Mouse (Mus musculus) monocyte, adult 2 months (primary cell): ENCODE results near the gene Dmd.
"Not testable (repeated sequence)": the region's sequence is repeated elsewhere in the genome, so short reads cannot be mapped to it uniquely, and the experiment has no call there.

Experiments
- DNase-seq, 2 experiments: peaks; one replicate each; pipeline ENCODE4 v3.0.0; 2022; ENCODE audit warnings: low spot score in 2 of 2, low read depth in 1 of 2

Dmd gene

DNA sequence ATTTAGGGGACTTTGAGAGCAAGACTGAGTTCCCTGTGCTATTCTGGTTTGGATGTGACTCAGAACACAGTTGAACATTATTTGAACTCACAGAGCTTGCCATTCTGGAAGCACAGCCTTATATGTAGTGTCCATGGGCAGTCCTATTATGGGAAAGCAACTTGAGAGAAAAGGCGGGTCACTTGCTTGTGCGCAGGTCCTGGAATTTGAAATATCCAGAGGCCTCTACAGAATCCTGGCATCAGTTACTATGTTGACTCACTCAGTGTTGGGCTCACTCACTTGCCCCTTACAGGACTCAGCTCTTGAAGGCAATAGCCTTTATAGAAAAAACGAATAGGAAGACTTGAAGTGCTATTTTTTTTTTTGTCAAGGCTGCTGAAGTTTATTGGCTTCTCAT, at the start of gene Dmd:
Gene Dmd, plus strand, starts transcription at position 241 of the 400 bp plus-strand sequence.
- DNase-seq = no peak

DNA sequence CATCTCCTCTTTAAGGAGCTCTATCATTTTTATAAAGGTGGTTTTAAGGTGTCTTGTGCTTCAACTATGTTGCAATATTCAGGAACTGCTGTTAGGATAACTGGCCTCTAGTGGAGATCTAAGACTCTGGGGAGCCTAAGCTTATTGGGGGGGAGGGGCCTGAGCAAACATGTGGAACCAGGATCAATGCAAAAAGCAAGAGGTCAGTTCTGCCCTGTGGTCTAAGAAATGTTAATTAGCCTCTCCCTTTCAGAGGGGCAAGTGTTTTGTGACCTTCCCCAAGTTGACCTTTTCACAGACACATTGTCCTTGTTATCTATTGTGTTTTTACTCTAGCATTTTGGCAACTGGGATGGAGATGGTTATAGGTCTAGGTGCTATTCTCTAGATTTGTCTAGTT, 47.2 kb upstream of the Dmd start:
- DNase-seq = no peak

DNA sequence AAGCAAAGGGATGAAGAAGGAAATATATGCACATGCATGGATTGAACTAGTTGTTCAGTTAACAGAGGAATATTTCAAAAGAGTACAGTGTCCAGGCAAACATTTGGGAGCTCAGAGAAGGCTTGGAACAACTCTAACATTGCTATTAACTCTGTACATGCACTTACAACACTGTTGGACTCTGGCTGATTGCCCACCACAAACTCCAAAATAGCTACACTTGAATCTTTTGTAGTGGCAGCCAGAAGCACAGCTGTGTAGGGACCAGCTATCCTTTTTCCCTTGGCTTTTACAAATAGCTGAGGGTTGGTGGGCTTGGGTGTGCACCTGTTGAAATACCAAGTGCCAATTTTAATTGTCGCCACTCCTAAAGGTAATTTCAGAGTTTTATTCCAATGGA, 39.0 kb downstream of the Dmd start:
- DNase-seq = no peak

DNA sequence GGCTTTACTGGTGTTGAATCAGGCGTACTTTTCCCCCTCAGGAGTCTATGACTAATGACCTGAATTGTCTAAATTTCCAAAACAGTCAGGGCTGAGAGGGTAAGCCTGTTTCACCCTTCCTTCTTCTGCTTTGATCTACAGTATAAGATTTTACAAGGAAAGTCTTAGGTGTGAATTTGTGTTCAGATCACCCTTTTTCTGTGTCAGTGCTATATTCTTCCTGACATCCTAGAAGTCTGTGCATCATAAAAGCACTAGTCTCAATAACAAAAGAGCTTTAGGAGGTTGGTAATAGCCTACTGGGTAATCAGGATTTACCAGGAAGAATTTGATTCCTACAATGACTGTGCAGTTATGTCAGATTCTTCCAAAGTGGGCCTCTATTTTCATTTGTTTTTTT, 101.5 kb downstream of the Dmd start:
- no peak for DNase-seq

DNA sequence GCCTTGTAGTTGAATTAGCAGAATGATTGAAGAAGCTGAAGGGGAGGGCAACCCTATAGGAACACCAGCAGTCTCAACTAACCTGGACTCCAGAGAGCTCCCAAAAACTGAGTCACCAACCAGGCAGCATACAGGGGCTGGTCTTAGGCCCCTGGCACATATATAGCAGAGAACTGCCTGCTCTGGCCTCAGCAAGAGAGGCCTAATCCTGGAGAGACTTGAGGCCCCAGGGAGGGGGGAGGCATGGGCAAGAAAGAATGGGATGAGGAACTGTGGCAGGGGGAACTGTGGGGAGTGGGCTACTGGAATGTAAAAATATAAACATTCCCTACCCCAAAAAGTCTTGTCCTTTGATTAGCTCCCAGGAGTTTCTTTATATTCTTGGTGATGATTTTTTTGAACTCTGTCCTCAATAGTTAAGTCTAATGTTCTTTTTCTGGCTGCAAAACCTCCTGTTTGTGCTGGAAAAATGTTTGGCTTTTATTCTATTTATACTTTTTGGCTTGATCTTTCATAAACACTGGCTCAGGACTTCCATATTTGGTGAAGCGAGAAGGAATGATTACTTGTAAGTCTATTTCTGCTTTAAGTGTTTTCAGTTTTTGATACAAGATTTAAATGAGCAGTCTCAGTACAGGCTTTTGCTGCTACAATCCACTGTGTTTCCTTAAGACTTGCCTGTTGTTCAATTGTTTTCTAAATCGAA, 167.7 kb downstream of the Dmd start:
- no peak for DNase-seq

DNA sequence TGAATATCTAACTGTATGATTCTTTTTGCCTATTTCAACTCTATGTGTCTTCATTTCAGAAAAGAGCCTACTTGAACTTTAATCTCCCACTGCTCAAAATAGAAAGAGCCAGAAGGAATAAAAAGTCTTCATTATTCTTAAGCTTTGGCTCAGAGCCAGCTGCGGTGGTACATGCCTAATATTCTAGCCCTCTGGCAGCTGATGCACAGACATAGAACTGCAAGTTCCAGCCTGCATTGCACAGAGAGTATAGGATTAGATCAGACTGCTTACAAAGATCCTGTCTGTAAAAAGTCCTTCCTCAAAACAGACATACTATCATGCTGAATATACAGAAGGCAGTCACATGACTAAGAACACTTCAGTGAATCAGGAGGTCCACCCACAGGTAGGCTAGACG, 168.5 kb downstream of the Dmd start:
- DNase-seq = no peak

DNA sequence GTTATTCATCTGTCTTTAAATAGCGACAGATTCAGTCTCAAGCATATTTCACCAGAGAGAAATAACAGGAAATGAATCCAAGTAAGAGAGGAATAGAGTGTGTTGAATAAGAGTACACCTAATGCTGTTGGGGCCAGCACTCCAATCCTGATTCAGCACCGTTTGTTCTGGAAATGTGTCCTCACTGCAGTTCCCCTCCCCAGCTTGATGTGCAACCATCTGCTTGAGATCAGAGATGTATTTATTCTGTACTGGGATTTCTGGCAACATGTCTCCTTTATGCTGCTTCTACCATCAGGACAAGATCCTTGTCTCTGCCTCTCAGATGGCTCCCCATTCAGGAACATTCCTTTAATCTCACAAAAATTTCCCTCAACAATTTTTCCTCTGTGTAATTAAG, 271.9 kb downstream of the Dmd start:
- DNase-seq = no peak

DNA sequence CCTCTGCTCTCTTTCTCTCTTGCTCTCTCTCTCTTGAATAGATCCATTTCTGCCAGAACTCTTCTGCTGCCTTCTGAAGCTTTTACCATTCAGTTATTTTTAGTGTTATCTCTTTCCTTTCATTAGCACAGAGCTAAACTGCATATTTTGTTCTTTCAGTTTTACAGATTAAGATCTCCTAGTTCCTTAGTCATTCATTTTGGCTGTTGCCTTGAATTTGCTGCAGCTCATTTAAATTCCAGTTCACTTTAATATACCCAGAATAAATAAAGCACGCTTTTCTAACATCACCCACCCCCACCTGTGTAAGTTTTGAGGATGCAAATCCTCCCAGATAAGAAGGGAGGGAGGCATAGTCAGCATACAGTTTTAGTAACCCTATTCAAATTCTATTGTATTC, 272.4 kb downstream of the Dmd start:
- no peak for DNase-seq

DNA sequence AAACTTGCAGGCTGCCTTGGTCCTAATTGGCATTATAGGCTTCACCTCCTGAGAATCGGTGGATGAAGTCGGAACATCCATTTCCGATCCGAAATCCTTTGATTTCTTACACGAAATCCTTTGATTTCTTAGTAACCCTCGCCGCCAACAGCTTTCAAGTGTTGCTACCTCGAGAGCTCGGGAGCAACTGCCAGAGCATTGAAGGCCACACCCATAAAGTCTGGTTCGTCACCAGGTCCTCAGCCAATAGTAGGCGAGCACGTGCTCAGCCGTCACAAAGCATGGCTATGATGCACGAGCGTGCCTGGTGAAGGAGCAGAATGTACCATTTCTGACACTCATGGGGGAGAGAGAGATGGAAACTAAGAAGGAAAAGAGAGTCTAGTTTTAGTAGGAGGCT, 538.9 kb downstream of the Dmd start, which contains the start of gene Tsga8:
Gene Tsga8, minus strand, starts transcription at position 327 of the 400 bp plus-strand sequence.
- no peak for DNase-seq

DNA sequence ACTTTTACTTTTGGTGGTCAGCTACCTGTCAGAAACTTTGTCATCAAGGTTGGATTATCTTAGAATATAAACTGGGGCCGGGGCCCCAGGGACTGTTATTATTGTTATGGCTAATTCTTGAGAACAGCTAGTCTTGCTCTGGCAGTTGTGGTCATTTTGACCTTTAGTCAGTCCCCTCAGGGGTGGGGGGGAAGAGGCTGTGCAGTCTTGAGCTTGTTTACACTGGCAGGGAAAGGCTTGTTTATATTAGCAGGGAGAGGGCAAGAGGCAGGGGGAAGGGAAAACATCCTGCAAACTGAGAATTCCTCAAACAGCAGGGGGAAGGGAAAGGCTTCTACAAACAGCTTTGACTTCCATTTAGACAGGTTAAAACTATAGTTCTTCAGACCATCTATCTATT, 726.3 kb downstream of the Dmd start:
- DNase-seq = no peak

DNA sequence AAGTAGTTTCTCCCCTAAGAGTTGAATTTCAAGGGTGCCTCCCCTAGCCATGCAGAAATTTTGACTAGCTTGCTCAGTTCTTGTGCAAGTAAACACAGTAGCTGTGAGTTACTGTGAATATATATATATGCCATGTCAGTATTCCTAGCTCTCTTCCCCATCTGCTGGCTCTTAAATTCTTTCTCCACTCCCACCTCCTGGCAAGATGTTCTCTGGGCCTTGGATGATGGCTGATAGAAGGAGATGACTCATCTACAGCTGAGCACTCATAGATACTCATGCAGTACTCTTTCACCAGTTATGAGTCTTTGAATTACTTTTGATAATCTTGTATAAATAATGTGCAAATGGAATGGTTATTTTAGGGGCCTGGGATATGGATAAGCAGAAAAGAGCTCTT, 737.9 kb downstream of the Dmd start:
- no peak for DNase-seq

DNA sequence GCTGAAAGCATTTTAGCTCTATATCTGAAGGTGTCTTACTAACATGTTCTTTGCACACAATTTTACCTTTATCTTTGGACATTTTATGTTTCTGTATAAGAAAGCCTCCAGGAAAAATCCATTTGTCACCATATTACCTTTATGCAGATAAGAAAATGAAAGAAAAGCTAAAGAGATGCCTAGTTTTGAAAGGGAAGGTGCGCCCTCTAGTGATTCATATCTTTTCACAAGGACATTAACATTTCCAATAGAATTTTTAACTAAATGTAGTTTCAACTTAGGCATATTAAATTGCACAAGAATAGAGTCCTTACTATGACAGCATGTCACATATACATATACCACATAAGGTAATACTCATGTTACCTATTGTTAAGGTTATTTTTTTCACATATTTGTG, 791.9 kb downstream of the Dmd start:
- no peak for DNase-seq

DNA sequence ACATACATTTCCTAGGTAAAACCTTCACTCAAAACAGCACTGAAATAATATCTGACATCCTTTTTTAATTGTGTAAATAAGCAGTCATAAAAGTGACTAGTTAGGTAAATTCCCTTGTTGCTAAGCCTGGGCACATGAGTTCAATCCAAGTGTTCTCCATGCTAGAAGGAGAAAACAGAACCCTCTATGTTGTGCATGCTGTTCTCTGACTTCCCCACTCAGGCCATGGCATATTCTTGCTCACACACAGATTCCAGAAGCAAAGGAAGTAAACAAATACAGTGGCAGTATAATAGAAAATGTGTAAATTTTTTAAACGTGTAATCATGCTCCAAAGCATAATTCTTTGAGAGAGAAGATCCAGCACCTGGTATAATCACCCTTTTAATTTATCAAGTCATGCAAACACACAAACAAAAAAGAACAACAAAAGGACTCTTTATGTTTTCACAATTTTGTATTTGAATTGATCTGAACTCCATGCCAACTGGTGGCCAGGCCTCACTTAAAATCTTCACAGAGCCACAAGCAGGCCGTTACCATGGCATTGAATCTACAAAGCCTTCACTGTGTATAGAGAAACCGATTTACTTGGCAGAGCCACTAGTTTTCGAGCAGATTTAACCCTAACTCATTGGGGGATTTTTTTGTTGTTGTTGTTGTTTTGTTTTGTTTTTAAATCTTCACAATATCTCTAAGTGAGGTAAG, 797.8 kb downstream of the Dmd start:
- DNase-seq = no peak

DNA sequence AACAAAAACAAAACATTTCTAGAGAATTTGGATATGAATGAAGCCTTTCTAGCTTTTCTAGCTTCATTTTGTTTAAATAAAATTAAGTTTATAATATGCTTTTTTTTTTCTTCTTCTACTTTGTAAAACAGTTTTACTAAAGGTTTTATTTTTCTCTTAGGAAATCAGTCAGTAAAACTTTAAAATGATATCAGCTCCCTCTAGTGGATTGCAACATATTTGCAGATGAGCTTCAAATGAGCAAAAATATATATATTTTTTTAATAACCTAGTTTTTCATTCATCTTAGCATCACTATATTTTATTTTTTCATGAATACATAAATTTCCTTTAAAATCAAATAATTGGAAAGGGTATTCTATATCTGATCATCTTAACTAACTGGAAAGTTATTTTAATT, 838.7 kb downstream of the Dmd start:
- DNase-seq = no peak

DNA sequence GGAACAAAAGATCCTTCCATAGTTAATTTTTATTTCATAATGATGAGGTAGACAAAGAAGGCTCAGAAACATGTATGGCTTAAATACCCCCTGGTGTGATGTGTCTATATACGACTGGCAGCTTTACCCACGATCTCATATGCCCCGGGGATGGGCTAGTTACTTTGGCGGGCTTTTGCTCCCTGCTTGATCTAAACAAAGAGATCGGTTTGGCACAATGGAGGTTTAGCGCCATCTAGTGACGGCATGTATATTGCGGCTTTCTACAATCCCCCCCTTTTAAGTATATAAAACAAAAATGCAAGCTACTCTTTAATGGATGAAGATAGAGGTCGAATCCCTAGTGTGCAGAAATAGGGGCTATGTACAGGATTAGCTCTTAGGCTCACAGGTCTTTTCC, 918.8 kb downstream of the Dmd start:
- not testable (repeated sequence) for DNase-seq

DNA sequence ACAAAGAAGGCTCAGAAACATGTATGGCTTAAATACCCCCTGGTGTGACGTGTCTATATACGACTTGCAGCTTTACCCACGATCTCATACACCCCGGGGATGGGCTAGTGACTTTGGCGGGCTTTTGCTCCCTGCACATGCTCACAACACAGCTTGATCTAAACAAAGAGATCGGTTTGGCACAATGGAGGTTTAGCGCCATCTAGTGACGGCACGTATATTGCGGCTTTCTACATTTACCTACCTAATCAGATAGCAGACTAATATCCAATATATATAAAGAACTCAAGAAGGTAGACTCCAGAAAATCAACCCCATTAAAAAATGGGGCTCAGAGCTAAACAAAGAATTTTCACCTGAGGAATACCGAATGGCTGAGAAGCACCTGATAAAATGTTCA, 926.7 kb downstream of the Dmd start:
- not testable (repeated sequence) for DNase-seq

DNA sequence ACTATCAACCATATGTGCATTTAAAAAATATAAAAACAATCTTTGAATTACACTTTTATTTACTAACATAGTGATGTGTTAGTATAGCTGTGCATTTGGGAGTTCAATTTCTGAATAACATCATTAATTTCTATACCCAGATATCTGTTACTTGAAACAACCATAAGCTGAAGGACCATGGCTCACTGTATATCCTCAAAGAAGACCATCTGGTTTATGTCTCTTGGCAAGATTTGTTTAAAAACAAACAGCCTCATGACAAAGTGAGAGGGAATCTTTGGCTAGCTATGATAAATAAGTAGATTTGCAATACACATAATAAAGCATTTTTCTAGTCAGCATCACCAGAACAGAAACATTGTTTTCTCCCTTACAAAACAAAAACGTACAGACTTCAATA, 1027.2 kb downstream of the Dmd start:
- no peak for DNase-seq

DNA sequence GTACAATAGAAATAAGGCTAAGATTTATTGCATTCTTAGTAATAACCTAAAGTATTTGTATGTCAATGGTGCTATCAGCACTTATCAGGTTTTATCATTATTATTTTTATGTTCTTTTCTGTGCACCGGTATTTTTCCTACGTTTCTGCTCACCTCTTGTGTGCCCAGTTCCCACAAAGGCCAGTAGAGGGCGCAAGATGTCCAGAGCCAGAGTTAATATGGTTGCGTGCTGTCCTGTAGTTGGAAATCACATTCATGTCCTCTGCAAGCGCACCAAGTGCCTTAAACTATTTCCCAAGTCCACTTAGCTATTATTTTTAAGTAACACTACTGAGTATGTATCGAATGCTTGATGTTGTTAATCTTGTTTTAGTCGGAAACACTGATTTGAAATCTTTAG, 1052.6 kb downstream of the Dmd start:
- no peak for DNase-seq

DNA sequence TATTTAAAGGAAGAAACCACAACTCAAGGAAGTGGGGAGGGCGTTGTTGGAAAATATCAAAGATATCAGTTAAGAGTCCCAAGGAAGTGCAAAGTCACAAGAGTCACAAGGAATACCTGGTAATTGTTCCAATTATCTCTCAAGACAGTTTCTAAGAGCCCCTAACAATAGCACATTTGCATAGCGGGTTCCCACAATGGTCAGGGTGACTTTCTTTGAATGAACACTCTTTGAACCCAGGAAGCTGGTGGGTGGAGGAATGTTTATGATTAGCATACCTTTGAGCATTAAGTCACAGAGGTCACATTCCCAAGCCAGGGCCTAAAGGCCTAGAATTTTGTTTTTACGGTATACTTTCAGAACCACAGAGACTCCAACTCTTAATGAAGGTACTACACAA, 1113.8 kb downstream of the Dmd start:
- not testable (repeated sequence) for DNase-seq

DNA sequence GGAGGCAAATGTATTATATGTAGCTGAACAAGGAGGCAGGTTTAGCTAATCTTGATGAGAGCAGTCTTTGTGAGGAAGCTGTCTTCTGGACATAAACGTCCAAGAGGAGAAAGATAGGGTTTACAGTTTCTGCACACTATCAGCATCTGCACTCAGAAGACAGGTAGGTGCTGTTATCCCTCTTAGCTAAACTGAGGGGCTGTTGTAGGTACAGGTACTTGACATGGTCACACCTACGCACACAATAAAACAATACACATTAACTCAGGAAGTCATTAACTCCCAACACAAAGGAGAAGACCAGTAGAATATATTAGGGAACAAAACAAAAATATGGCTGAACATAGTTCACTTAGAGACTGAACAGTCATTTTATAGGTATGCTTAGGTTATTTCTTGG, 1217.2 kb downstream of the Dmd start:
- no peak for DNase-seq

DNA sequence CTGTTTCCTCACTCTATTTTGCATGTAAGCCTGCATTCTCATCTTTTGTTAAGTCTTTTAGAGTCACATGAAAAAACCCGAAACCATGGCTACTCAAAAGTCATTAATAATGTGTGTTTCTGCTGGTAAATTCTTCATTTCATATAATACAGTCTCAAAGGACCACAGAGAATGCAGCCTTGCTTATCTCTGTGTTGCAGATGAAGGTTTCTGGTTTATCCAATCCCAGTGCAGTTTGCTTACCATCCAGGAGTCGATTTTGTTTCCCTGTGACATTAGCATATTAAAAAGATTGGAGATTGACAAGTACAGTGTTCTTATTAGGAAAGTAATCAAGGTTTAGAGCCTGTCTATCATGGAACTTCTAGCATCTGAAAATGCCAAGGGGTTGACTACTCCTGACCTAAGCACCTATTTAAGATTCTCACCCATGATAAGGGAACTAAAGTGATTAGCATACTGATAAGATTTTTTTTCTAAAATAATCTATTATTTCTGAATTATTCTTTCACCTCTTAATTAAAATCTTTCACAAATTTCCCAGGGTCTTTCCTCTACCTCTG, 1292.7 kb downstream of the Dmd start:
- no peak for DNase-seq

DNA sequence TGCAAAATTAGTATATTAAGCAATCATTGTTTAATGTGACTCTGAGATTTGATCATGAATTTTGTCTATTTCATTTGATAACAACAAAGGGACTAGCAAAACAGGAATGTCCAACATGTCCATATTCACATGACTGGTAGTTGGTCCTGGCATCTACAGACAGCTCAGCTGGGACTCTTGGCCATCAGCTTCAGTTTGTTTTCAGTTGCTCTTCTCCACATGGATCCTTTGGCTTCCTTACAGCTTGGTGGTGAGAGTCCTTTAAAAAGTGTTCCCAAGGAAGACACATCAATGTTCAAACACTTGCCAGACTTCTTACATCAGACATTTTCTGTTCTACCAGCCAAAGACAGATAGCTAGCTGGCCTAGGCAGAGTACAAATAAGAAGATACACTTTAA, 1381.9 kb downstream of the Dmd start:
- DNase-seq = no peak

DNA sequence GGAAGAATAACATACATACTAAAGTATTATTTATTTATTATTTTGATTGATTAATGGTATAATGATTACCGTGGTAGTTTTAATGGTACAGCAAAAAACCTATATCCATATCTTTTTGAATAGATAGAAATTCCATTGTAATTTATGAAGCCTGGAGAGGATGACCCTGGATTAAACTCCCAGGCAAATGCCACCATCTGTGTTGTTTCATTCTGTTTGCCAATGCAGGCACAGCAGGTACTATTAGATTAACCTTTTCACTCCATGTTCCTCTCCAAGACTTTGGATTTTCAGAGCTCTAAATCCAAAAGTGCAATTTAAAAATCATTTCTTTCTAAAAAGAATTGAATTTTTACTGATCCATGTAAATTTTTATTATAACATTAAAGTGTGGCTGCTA, 1383.5 kb downstream of the Dmd start:
- DNase-seq = no peak
